Mouse (Mus musculus): ENCODE results near the gene Zfp771.

GRCm38 (mm10) chr7:127252414-127252813 is 8.3 kb downstream of the Zfp771 start:
- TF ChIP-seq CTCF (IDR thresholded peaks at IDR 0.05; ENCODE audit: low read depth, low read length) (peak; percentile 56; the same call in 1 of the 2 replicates), GATA1 (IDR thresholded peaks at IDR 0.05; ENCODE audit: borderline replicate concordance, low read length) (no peak), TAL1 (conservative IDR thresholded peaks at IDR 0.05; ENCODE audit: low read depth, low read length) (no peak)

All from G1E (cell line).